In genomic region chr1:165770181-165770759, GRCm38 (mm10) we compare ENCODE assay signal across 19 mouse cellular contexts. TPM values are rescaled to one million over a fixed set of nuclear protein-coding genes. Genes with fewer than 3 reads are reported as not detected.
DNase-seq lines count a peak whose midpoint lies in the region; ATAC-seq and TF ChIP-seq lines count a peak whose summit lies in the region.
"Had no signal": no experiment of that assay in that cellular context is flagged by ENCODE, and none has a peak within 500 bp of the region (broad histone marks: within the 10 kb centered on the region; RNA-seq: fewer than 3 reads in every experiment).

No protein-coding gene starts in this region.

- no peak overlapping the region for H3K9ac ChIP-seq in heart, embryonic 12.5 days
- H3K9ac ChIP-seq in liver, embryonic 16.5 days (ENCODE audit: low read depth, low read length): peak overlapping the region; percentile 62
- H3K9ac ChIP-seq: limb, embryonic 15.5 days; midbrain, embryonic 13.5 days had no signal

- H3K9me3 ChIP-seq in heart, embryonic 12.5 days (replicated peaks): no peaks in the 10 kb centered on the region
- H3K9me3 ChIP-seq in G1E (replicated peaks): no peaks in the 10 kb centered on the region; the same call in 1 of the 2 replicates
- no peaks in the 10 kb centered on the region for H3K9me3 ChIP-seq in liver, embryonic 16.5 days (replicated peaks; ENCODE audit: control insufficient read depth, low read length)
- H3K9me3 ChIP-seq: limb, embryonic 15.5 days; midbrain, embryonic 13.5 days had no signal

- H3K36me3 ChIP-seq in heart, embryonic 12.5 days: peaks cover 19% of the 10 kb centered on the region
- peaks cover 86% of the 10 kb centered on the region for H3K36me3 ChIP-seq in G1E (replicated peaks)
- peaks cover 51% of the 10 kb centered on the region for H3K36me3 ChIP-seq in liver, embryonic 16.5 days (ENCODE audit: control insufficient read depth, insufficient read depth)
- H3K36me3 ChIP-seq: midbrain, embryonic 13.5 days had no signal

- peak overlapping the region; percentile 55 for H3K4me2 ChIP-seq in heart, embryonic 12.5 days
- peak overlapping the region; percentile 74 for H3K4me2 ChIP-seq in liver, embryonic 16.5 days (ENCODE audit: low read depth, low read length)
- H3K4me2 ChIP-seq: limb, embryonic 15.5 days; midbrain, embryonic 13.5 days had no signal

- TF ChIP-seq POLR2A in bone marrow macrophage, adult 2 months (IDR thresholded peaks at IDR 0.05; ENCODE audit: borderline replicate concordance, low read depth, low read length): no peak

- H3K4me3 ChIP-seq in heart, embryonic 12.5 days: no peak overlapping the region
- peak overlapping the region; percentile 35; the same call in 1 of the 2 replicates for H3K4me3 ChIP-seq in G1E (ENCODE audit: low read depth, low read length)
- H3K4me3 ChIP-seq in bone marrow macrophage, adult 2 months (ENCODE audit: insufficient read depth, low read length): no peak overlapping the region
- peak overlapping the region; percentile 58 for H3K4me3 ChIP-seq in liver, embryonic 16.5 days (ENCODE audit: low read depth, low read length)
- H3K4me3 ChIP-seq: limb, embryonic 15.5 days; midbrain, embryonic 13.5 days; myocyte had no signal

- H3K27me3 ChIP-seq in heart, embryonic 12.5 days (replicated peaks): peaks cover 4% of the 10 kb centered on the region; the same call in 1 of the 2 replicates
- no peaks in the 10 kb centered on the region for H3K27me3 ChIP-seq in G1E (ENCODE audit: insufficient read depth, low read length)
- no peaks in the 10 kb centered on the region for H3K27me3 ChIP-seq in liver, embryonic 16.5 days (ENCODE audit: control insufficient read depth, insufficient read depth, low read depth, low read length)

- TF ChIP-seq CTCF in G1E (IDR thresholded peaks at IDR 0.05; ENCODE audit: low read depth, low read length): no peak
- TF ChIP-seq CTCF in bone marrow macrophage, adult 2 months (IDR thresholded peaks at IDR 0.05; ENCODE audit: low read depth, low read length): no peak

- 67% methylated on average over 10 of the region's 10 CpGs for WGBS in heart, embryonic 12.5 days
- WGBS in liver, embryonic 16.5 days (ENCODE audit: insufficient replicate concordance): 39% methylated on average over 10 of the region's 10 CpGs

- no peak for ATAC-seq in heart, embryonic 12.5 days (ENCODE audit: insufficient number of reproducible peaks, low FRiP score)
- no peak for ATAC-seq in G1E (ENCODE audit: extremely low read depth, insufficient number of reproducible peaks, low FRiP score, poor library complexity, severe bottlenecking)
- ATAC-seq in liver, embryonic 16.5 days (ENCODE audit: low read depth): no peak; the same call in 1 of the 2 replicates
- ATAC-seq: forebrain, embryonic 16.5 days; hindbrain, embryonic 16.5 days; midbrain, embryonic 13.5 days had no signal

- peak overlapping the region; percentile 31; the same call in 1 of the 2 replicates for H3K27ac ChIP-seq in heart, embryonic 12.5 days (ENCODE audit: poor library complexity, severe bottlenecking)
- peak overlapping the region; percentile 70 for H3K27ac ChIP-seq in bone marrow macrophage, adult 2 months (ENCODE audit: insufficient read depth, low read depth, low read length)
- H3K27ac ChIP-seq in liver, embryonic 16.5 days (ENCODE audit: low read length): peak overlapping the region; percentile 95
- H3K27ac ChIP-seq: limb, embryonic 15.5 days; midbrain, embryonic 13.5 days had no signal

- H3K4me1 ChIP-seq in heart, embryonic 12.5 days (replicated peaks): peaks cover 33% of the 10 kb centered on the region
- H3K4me1 ChIP-seq in G1E (ENCODE audit: insufficient read depth, low read depth, low read length): peaks cover 81% of the 10 kb centered on the region
- H3K4me1 ChIP-seq in bone marrow macrophage, adult 2 months (ENCODE audit: control insufficient read depth, insufficient read depth, low read length): peaks cover 40% of the 10 kb centered on the region
- peaks cover 65% of the 10 kb centered on the region for H3K4me1 ChIP-seq in liver, embryonic 16.5 days (ENCODE audit: control insufficient read depth, low read depth, low read length)

- no peak for DNase-seq in heart, adult 9 months (ENCODE audit: low spot score in 2 of 2)
- DNase-seq in G1E (ENCODE audit: low spot score): no peak
- no peak for DNase-seq in right cerebral cortex, adult 2 months (ENCODE audit: low spot score in 2 of 2)
- no peak for DNase-seq in right cerebral cortex, postnatal 4 days
- DNase-seq: adrenal gland, postnatal 25 days; cerebellum, postnatal 14 days; kidney, adult 18-20 months; kidney, postnatal 25 days; right cerebral cortex, adult 18-20 months; thymus, postnatal 4 days had no signal

RNA-seq across cellular contexts. Expression of gene Creg1, which starts 6.7 kb away (rescaled TPM):
- 94.9 and 109 TPM in 2 replicates for polyA plus RNA-seq in heart, embryonic 12.5 days (2016; fragmentation: Nextera tagmentation; extraction: Ambion mirVana)
- total RNA-seq in G1E (2014; fragmentation: Nextera tagmentation): 514 and 555 TPM in 2 replicates
- total RNA-seq in G1E (2017): 239 and 269 TPM in 2 replicates
- 139 and 160 TPM in 2 replicates for polyA plus RNA-seq in G1E (2012)
- polyA plus RNA-seq in bone marrow macrophage, adult 2 months (2012; ENCODE audit: insufficient read depth, insufficient read length, missing spikeins): 889 and 906 TPM in 2 replicates
- polyA plus RNA-seq in liver, embryonic 16.5 days (2015; fragmentation: Nextera tagmentation; extraction: Ambion mirVana): 316 and 317 TPM in 2 replicates

RNA-seq across cellular contexts. Expression of gene Cd247, which starts 18.2 kb away (rescaled TPM):
- polyA plus RNA-seq in heart, embryonic 12.5 days (2016; fragmentation: Nextera tagmentation; extraction: Ambion mirVana): 0.38 and 0.49 TPM in 2 replicates
- total RNA-seq in G1E (2014; fragmentation: Nextera tagmentation): 1.1 and 3.3 TPM in 2 replicates
- total RNA-seq in G1E (2017): 1.0 and 1.4 TPM in 2 replicates
- polyA plus RNA-seq in G1E (2012): 0.96 and 1.6 TPM in 2 replicates
- 0.53 TPM in 1 of 2 replicates, not detected in the other for polyA plus RNA-seq in bone marrow macrophage, adult 2 months (2012; ENCODE audit: insufficient read depth, insufficient read length, missing spikeins)
- 0.09 and 0.17 TPM in 2 replicates for polyA plus RNA-seq in liver, embryonic 16.5 days (2015; fragmentation: Nextera tagmentation; extraction: Ambion mirVana)
- total RNA-seq: left cerebral cortex, postnatal 14 days had no signal
- polyA plus RNA-seq: myocyte had no signal

Comparison
In these comparisons a context has a peak if more than half of its experiments do, and no peak if none do; other contexts are left out.
1. H3K27ac ChIP-seq: peak in every context shown above with its lines; median percentile 95 in liver, embryonic 16.5 days; 70 in bone marrow macrophage, adult 2 months; 31 in heart, embryonic 12.5 days.
2. H3K4me3 ChIP-seq: peak in G1E (single experiment) and liver, embryonic 16.5 days (single experiment); none in heart, embryonic 12.5 days (single experiment) and bone marrow macrophage, adult 2 months (single experiment).